Mouse (Mus musculus): ENCODE measurements around the gene Specc1l. TPM values are rescaled to one million over a fixed set of nuclear protein-coding genes. Genes with fewer than 3 reads are reported as not detected.

Specc1l gene
- polyA plus RNA-seq, 1 experiment from 2014 or later = 30.9 TPM

DNA sequence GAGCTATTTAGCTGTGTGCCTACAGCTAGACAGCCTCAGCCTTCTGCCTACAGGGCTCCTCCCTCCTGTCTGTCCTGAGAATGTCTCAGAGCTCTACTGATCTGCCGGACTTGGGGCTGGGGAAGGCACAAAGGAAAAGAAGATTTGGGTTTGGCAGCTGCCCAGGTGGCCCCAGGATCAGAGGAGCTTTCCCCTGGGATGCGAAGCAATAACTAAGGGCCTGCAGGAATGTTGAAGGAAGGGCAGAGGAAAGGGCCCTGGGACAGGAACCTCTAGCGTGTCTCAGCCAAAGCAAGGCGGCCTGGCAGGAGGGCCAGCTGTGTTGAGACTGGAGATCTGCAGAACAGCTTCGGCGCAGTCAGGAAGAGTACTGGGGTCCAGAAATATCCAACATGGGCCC lies 111.1 kb downstream of the Specc1l start:
- H3K4me2 ChIP-seq (ENCODE audit: low read length) = no peak overlapping the region
- no peaks in the 10 kb centered on the region for H3K4me1 ChIP-seq (ENCODE audit: control insufficient read depth, insufficient read depth, low read length)
- no peaks in the 10 kb centered on the region for H3K36me3 ChIP-seq (ENCODE audit: control insufficient read depth, insufficient read depth, low read length)
- no peak overlapping the region for H3K4me3 ChIP-seq (ENCODE audit: low read depth, low read length)
- H3K9ac ChIP-seq (ENCODE audit: low read depth, low read length) = no peak overlapping the region
- peaks cover 11% of the 10 kb centered on the region for H3K27me3 ChIP-seq (ENCODE audit: control insufficient read depth, insufficient read depth, low read depth, low read length)
- WGBS = 54% methylated on average over 6 of the region's 6 CpGs
- no peak for ATAC-seq
- no peak overlapping the region for H3K27ac ChIP-seq (ENCODE audit: low read length)
- H3K9me3 ChIP-seq (replicated peaks; ENCODE audit: control insufficient read depth, low read length, poor library complexity, severe bottlenecking) = no peaks in the 10 kb centered on the region

DNA sequence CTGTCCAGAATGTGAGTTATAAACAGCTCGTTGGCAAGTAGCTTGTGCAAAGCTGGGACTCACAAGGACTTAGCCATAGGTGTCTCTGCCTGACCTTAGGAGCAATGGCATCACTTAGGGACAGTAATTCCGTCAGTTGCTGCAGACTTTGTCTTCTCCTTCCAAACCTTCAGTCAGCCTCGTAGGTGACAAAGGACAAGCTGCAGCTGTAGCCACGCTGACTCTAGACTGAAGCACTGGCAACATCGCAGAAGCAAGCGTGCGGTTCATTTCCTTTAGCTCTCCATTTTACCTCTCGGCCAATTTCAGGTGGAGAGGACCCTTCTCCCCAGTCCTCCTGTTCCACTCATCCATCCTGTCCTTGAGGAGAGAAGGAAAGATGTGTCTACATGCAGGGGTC lies 112.1 kb downstream of the Specc1l start:
- no peaks in the 10 kb centered on the region for H3K9me3 ChIP-seq (replicated peaks; ENCODE audit: control insufficient read depth, low read length, poor library complexity, severe bottlenecking)
- ATAC-seq = no peak
- no peak overlapping the region for H3K9ac ChIP-seq (ENCODE audit: low read depth, low read length)
- H3K4me2 ChIP-seq (ENCODE audit: low read length) = no peak overlapping the region
- WGBS = 88% methylated on average over 8 of the region's 8 CpGs
- H3K27me3 ChIP-seq (ENCODE audit: control insufficient read depth, insufficient read depth, low read depth, low read length) = peaks cover under 1% of the 10 kb centered on the region; the same call in 1 of the 2 replicates
- H3K36me3 ChIP-seq (ENCODE audit: control insufficient read depth, insufficient read depth, low read length) = no peaks in the 10 kb centered on the region
- H3K27ac ChIP-seq (ENCODE audit: low read length) = no peak overlapping the region
- no peaks in the 10 kb centered on the region for H3K4me1 ChIP-seq (ENCODE audit: control insufficient read depth, insufficient read depth, low read length)
- no peak overlapping the region for H3K4me3 ChIP-seq (ENCODE audit: low read depth, low read length)

DNA sequence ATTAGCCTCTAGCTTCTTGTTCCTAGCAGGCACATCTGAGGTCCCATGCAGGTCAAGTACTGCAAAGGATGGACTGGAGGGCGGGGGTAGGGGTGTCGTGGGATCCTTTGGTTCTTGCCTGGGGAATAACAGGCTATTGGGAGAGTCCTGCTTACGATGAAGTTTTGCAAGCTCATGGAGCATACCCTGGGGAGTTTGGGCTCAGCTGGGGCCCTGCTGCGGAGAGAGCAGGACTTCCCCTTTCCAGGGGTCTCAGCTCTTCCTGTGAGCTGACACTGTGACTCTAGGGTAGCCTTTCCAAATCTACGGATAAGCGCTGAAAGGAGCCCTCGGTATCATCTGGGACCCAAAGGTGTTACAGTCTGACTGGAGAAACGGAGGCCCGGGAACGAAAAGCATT lies 112.5 kb downstream of the Specc1l start:
- ATAC-seq = no peak
- Histone ChIP-seq H3K4me3 (ENCODE audit: low read depth, low read length) (no peak overlapping the region), H3K36me3 (ENCODE audit: control insufficient read depth, insufficient read depth, low read length) (no peaks in the 10 kb centered on the region), H3K27ac (ENCODE audit: low read length) (no peak overlapping the region), H3K27me3 (ENCODE audit: control insufficient read depth, insufficient read depth, low read depth, low read length) (no peaks in the 10 kb centered on the region), H3K9ac (ENCODE audit: low read depth, low read length) (no peak overlapping the region), H3K4me2 (ENCODE audit: low read length) (no peak overlapping the region), H3K9me3 (replicated peaks; ENCODE audit: control insufficient read depth, low read length, poor library complexity, severe bottlenecking) (no peaks in the 10 kb centered on the region), H3K4me1 (ENCODE audit: control insufficient read depth, insufficient read depth, low read length) (no peaks in the 10 kb centered on the region)
- 76% methylated on average over 10 of the region's 10 CpGs for WGBS

DNA sequence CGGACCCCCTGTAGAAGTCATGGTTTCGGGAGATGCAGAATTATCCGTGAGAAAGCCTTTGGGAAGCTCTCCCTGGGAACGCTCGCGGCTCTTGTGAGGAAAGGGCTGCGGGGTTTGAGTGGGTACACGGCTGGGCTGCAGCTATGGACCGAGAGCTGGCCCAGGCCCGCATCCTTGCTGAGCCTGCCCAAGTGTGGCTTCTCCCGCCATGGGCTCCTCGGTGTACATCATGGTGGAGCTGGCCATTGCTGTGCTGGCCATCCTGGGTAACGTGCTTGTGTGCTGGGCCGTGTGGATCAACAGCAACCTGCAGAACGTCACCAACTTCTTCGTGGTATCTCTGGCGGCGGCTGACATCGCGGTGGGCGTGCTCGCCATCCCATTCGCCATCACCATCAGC lies 113.9 kb downstream of the Specc1l start:
- Histone ChIP-seq H3K27ac (ENCODE audit: low read length) (no peak overlapping the region), H3K27me3 (ENCODE audit: control insufficient read depth, insufficient read depth, low read depth, low read length) (no peaks in the 10 kb centered on the region), H3K9ac (ENCODE audit: low read depth, low read length) (no peak overlapping the region), H3K9me3 (replicated peaks; ENCODE audit: control insufficient read depth, low read length, poor library complexity, severe bottlenecking) (no peaks in the 10 kb centered on the region), H3K36me3 (ENCODE audit: control insufficient read depth, insufficient read depth, low read length) (no peaks in the 10 kb centered on the region), H3K4me3 (ENCODE audit: low read depth, low read length) (no peak overlapping the region), H3K4me1 (ENCODE audit: control insufficient read depth, insufficient read depth, low read length) (no peaks in the 10 kb centered on the region), H3K4me2 (ENCODE audit: low read length) (no peak overlapping the region)
- WGBS = 97% methylated on average over 23 of the region's 23 CpGs
- ATAC-seq = no peak

DNA sequence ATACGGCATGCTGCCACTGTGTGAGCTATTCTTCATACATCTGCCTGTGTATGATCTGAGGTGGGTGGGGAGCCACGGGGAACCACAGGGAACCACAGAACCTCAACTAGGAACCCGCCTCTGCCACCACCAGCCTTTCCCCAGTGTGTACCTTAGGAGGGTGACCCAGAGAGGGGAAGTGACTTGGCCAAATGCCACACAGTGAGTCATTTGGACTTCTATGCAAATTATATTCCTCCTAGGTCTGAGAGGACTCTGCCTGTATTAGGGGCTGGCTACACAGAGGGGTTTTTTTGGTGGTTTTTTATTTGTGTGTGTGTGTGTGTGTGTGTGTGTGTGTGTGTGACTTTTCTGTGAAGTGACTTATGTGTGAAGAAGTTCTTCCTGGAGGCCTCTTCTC lies 114.7 kb downstream of the Specc1l start:
- no peak overlapping the region for H3K27ac ChIP-seq (ENCODE audit: low read length)
- H3K9me3 ChIP-seq (replicated peaks; ENCODE audit: control insufficient read depth, low read length, poor library complexity, severe bottlenecking) = no peaks in the 10 kb centered on the region
- no peak overlapping the region for H3K9ac ChIP-seq (ENCODE audit: low read depth, low read length)
- no peak overlapping the region for H3K4me2 ChIP-seq (ENCODE audit: low read length)
- 84% methylated on average over 3 of the region's 3 CpGs for WGBS
- no peak overlapping the region for H3K4me3 ChIP-seq (ENCODE audit: low read depth, low read length)
- H3K4me1 ChIP-seq (ENCODE audit: control insufficient read depth, insufficient read depth, low read length) = no peaks in the 10 kb centered on the region
- no peak for ATAC-seq
- H3K27me3 ChIP-seq (ENCODE audit: control insufficient read depth, insufficient read depth, low read depth, low read length) = no peaks in the 10 kb centered on the region
- no peaks in the 10 kb centered on the region for H3K36me3 ChIP-seq (ENCODE audit: control insufficient read depth, insufficient read depth, low read length)

DNA sequence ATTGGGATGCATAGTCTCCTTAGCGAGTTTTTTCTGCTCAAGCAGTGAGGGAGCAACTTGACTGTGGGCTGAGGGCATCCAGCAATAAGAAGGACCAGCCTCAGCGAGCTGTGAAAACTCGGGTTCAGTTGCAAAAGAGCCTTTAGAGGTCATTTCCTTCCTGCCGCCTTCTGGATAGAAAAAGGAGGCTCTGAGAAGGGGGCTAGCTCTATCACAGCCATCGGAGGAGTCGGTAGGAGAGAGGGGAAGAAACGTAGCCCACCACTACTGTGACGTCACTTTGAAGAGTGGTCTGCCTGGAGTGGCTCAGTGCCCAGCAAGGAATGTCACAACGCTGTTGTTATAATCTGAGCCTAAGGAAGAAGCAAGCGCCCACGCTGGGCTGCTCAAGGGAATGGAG lies 115.2 kb downstream of the Specc1l start:
- Histone ChIP-seq H3K9ac (ENCODE audit: low read depth, low read length) (no peak overlapping the region), H3K4me1 (ENCODE audit: control insufficient read depth, insufficient read depth, low read length) (no peaks in the 10 kb centered on the region), H3K27ac (ENCODE audit: low read length) (no peak overlapping the region), H3K4me2 (ENCODE audit: low read length) (no peak overlapping the region), H3K4me3 (ENCODE audit: low read depth, low read length) (no peak overlapping the region), H3K27me3 (ENCODE audit: control insufficient read depth, insufficient read depth, low read depth, low read length) (no peaks in the 10 kb centered on the region), H3K36me3 (ENCODE audit: control insufficient read depth, insufficient read depth, low read length) (no peaks in the 10 kb centered on the region), H3K9me3 (replicated peaks; ENCODE audit: control insufficient read depth, low read length, poor library complexity, severe bottlenecking) (no peaks in the 10 kb centered on the region)
- ATAC-seq = no peak
- WGBS = 79% methylated on average over 11 of the region's 11 CpGs

DNA sequence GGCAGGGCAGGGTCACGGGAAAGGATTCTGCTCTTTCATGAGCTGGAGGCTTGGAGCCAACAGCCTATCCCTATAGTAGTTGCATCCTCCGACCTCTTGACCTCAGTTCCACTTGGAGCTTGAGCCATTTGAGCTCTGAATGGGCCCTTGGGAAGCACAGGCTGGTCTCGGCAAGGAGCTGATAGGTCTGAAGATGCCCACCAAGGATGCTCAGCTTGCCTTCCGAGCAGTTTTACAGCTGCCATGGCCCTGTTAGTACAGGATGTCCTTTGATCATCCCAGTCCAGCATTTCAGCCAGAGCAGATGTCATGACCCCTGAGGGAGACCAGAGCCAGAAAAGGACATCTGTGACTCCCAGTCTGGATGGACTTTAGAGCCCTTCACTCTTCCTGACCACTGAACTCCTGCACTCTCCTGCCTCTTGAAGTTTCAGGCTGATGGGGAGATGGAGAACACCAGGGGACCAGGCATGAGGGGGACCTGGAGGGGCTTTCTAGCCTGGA lies 116.4 kb downstream of the Specc1l start:
- Histone ChIP-seq H3K27me3 (ENCODE audit: control insufficient read depth, insufficient read depth, low read depth, low read length) (no peaks in the 10 kb centered on the region), H3K4me1 (ENCODE audit: control insufficient read depth, insufficient read depth, low read length) (no peaks in the 10 kb centered on the region), H3K27ac (ENCODE audit: low read length) (no peak overlapping the region), H3K9me3 (replicated peaks; ENCODE audit: control insufficient read depth, low read length, poor library complexity, severe bottlenecking) (no peaks in the 10 kb centered on the region), H3K9ac (ENCODE audit: low read depth, low read length) (no peak overlapping the region), H3K4me2 (ENCODE audit: low read length) (no peak overlapping the region), H3K36me3 (ENCODE audit: control insufficient read depth, insufficient read depth, low read length) (no peaks in the 10 kb centered on the region), H3K4me3 (ENCODE audit: low read depth, low read length) (no peak overlapping the region)
- no peak for ATAC-seq
- WGBS = 43% methylated on average over 4 of the region's 4 CpGs

DNA sequence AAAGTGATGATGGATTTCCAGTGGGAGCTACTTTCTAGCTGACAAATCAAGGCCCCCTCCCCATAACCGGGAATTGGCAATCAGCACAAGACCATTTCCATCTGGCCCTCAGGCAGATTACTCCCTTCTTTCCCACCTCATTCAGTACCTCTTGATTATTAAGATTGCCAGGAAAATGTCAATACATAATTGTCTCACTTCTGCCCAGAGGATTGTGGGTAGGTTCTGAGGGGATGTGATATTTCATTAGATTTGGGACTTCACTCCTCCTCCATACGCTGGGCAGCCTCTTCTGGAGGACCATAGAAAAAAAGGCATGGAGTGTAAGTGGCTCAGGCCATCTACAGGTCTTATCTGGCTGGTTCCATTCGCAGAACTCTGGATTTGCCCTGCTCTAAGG lies 120.4 kb downstream of the Specc1l start:
- H3K9me3 ChIP-seq (replicated peaks; ENCODE audit: control insufficient read depth, low read length, poor library complexity, severe bottlenecking) = no peaks in the 10 kb centered on the region
- H3K27ac ChIP-seq (ENCODE audit: low read length) = no peak overlapping the region
- 84% methylated on average over 3 of the region's 3 CpGs for WGBS
- H3K4me1 ChIP-seq (ENCODE audit: control insufficient read depth, insufficient read depth, low read length) = no peaks in the 10 kb centered on the region
- no peak overlapping the region for H3K4me3 ChIP-seq (ENCODE audit: low read depth, low read length)
- H3K9ac ChIP-seq (ENCODE audit: low read depth, low read length) = no peak overlapping the region
- no peak for ATAC-seq
- no peak overlapping the region for H3K4me2 ChIP-seq (ENCODE audit: low read length)
- no peaks in the 10 kb centered on the region for H3K27me3 ChIP-seq (ENCODE audit: control insufficient read depth, insufficient read depth, low read depth, low read length)
- H3K36me3 ChIP-seq (ENCODE audit: control insufficient read depth, insufficient read depth, low read length) = no peaks in the 10 kb centered on the region

DNA sequence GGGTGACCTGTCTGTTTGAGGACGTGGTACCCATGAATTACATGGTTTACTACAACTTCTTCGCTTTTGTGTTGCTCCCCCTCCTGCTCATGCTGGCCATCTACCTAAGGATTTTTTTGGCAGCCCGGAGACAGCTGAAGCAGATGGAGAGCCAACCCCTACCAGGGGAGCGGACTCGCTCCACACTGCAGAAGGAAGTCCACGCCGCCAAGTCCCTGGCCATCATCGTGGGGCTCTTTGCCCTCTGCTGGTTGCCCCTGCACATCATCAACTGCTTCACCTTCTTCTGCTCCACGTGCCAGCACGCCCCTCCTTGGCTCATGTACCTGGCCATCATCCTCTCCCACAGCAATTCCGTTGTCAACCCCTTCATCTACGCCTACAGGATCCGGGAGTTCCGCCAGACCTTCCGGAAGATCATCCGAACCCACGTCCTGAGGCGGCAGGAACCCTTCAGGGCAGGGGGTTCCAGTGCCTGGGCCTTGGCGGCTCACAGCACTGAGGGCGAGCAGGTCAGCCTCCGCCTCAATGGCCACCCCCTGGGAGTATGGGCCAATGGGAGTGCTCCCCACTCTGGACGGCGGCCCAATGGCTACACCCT lies 121.4 kb downstream of the Specc1l start:
- WGBS = 92% methylated on average over 23 of the region's 23 CpGs
- ATAC-seq = no peak

More for the DNA sequence above, 121.4 kb downstream of the Specc1l start:
- H3K27ac ChIP-seq (ENCODE audit: low read length) = no peak overlapping the region
- H3K9ac ChIP-seq (ENCODE audit: low read depth, low read length) = no peak overlapping the region
- no peaks in the 10 kb centered on the region for H3K36me3 ChIP-seq (ENCODE audit: control insufficient read depth, insufficient read depth, low read length)
- H3K4me2 ChIP-seq (ENCODE audit: low read length) = no peak overlapping the region
- no peaks in the 10 kb centered on the region for H3K4me1 ChIP-seq (ENCODE audit: control insufficient read depth, insufficient read depth, low read length)
- H3K4me3 ChIP-seq (ENCODE audit: low read depth, low read length) = no peak overlapping the region
- no peaks in the 10 kb centered on the region for H3K27me3 ChIP-seq (ENCODE audit: control insufficient read depth, insufficient read depth, low read depth, low read length)
- no peaks in the 10 kb centered on the region for H3K9me3 ChIP-seq (replicated peaks; ENCODE audit: control insufficient read depth, low read length, poor library complexity, severe bottlenecking)

All from midbrain, embryonic 16.5 days (tissue).